Mouse (Mus musculus) cerebellum, postnatal 4 days (tissue): ENCODE measurements around the gene Cyb5b.

Experiments used
- DNase-seq, 2 experiments: peaks; one replicate each; pipeline ENCODE4 v3.0.0; 2022; ENCODE audit warnings: low spot score in 2 of 2, mixed read lengths in 1 of 2

Gene Cyb5b

GRCm38 (mm10) chr8:107130028-107130427 is 20.4 kb upstream of the Cyb5b start:
- no peak for DNase-seq

GRCm38 (mm10) chr8:107132581-107133491 is 17.6 kb upstream of the Cyb5b start:
- no peak for DNase-seq

GRCm38 (mm10) chr8:107133881-107134280 is 16.6 kb upstream of the Cyb5b start:
- DNase-seq = no peak

GRCm38 (mm10) chr8:107136003-107136612 is 14.3 kb upstream of the Cyb5b start:
- DNase-seq = no peak

DNA sequence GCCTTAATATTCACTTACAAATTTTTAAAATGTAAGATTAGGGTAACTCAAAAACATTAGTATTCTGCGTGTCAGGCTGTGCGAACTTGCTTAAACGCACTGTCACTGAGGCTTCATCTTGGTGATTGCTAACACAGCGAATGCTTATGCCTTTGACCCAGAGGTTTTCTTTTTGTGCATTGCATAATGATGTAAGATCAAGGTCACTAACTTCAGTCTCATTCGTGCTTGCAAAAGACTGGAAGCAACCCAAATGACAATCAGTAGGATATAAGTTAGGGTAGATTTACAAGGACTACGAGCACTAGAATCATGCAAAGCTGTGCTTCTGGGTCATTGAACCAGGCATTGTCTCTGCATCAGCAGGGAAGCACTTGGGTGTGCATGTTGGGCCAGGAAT is 12.8 kb upstream of the Cyb5b start:
- DNase-seq = no peak

DNA sequence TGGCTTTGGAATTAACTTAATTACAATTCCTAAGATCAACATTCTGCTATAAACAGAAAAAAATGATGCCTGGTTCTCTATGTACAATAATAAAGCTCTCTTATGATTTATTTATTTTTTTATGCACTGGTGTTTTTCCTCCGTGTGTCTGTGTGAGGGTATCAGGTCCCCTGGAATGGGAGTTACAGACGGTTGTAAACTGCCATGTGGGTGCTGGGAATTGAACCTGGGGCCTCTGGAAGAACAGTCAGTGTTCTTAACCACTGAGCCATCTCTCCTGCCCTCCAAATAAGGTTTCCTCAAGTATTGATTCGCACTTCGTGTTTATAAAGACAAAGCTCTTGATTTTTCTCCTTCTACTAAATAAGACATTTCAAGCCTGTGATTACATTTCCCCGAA is 12.1 kb upstream of the Cyb5b start:
- no peak for DNase-seq

DNA sequence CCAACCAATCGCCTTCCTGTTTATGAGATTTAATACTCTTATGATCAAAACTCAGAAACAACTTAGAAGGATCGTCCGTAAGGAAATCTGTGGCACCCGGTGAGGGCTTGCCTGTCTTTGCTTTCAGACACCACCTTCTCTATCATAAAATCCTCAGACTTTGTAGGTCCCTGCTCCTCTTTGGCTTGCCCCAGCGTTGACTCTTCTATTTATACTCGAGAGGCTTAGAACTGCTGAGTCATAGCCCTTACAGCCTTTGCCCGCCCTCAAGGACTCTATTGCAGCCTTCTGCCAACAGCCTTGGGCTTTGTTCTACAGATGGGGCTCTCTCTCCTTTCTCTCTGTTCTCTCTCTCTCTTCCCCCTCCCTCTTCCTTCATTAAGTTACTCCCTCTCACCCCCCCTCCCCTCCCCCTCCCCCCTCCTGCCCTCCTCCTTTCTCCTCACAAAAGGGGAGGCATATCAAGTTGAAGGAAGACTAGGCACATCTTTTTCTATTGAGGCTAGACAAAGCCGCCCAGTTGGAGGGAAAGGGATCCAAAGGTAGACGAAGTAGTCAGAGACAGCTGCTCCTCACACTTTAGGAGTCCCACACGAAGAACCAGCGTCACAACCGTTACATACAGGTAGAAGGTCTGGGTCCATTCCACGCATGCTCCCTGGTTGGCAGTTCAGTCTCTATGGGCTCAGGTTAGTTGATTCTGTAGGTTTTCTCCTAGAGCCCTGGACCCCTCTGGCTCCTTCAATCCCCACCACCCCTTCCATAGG is 10.6 kb upstream of the Cyb5b start:
- no peak for DNase-seq

DNA sequence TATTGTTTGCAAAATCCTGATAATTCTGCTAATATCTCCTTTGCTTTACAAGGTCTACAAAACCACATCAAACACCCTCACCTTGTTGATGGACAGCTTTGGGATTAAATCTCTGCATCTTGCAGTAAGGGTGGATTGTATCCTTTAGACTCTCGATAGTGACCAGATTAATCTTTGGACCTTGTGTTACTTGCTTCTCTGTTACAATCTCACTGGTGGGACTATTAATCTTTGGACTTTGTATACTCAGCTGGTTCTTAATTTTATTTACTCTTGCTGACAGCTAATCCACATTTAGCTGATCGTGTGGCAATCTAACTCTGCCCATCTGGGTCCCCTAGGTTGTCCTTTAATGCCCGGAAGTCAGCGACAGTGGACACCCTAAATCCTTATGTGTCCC is 7.9 kb upstream of the Cyb5b start:
- no peak for DNase-seq

- no peak for DNase-seq
Measured at GRCm38 (mm10) chr8:107143501-107143900, 6.9 kb upstream of the Cyb5b start.

- DNase-seq = no peak
Measured at GRCm38 (mm10) chr8:107146186-107146585, 4.3 kb upstream of the Cyb5b start.

GRCm38 (mm10) chr8:107148802-107149201 is 1.6 kb upstream of the Cyb5b start:
- no peak for DNase-seq

DNA sequence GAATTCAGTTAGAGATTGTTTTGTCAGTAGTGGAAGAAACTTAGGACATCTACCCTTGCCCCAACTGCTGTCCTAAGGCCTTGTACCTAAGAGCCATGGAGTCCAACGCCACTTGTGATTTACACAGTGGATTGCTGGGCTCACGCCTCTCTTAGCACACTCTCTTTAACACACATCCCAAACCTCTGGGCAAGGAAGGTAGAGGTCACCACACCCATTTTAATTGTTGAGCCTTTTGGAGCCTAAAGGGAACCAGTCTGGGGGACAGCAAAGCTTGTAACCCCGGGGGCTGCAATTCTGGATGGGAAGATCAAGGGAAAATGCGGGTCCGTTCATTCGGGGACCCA is 410 bp upstream of the Cyb5b start:
- no peak for DNase-seq

DNA sequence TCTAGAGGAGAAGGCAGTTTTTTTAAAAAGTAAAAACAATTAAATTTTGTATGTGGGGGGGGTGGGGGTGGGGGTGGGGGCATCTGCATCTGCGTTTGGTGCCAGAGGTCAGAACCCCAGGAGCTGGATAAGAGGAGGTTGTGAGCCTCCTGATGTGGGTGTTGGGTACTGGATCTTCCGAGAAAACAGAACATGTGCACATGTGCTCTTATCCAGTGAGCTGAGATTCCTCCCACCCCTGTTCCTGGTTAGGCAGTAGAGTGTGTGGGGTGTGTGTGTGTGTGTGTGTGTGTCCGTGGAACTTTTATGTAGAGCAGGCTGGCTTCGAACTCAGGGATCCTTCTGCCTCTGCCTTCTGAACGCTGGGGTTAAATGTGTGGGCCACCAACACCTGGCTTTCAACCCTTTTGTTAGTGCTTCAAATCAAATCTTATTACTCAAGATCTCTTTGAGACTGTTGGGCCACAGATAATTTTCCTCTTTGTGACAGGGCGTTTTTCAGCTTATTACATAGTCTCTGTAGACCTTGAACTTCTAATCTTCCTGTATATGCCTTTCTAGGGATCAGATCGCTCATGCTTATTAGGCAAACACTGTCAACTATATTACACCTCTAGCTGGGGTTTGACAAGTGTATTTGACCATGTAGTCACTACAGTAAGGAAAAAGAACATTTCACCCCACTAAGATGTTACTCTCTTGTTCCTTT is 926 bp downstream of the Cyb5b start:
- DNase-seq = no peak

- no peak for DNase-seq
Measured at GRCm38 (mm10) chr8:107153326-107154210, 3.1 kb downstream of the Cyb5b start.

DNA sequence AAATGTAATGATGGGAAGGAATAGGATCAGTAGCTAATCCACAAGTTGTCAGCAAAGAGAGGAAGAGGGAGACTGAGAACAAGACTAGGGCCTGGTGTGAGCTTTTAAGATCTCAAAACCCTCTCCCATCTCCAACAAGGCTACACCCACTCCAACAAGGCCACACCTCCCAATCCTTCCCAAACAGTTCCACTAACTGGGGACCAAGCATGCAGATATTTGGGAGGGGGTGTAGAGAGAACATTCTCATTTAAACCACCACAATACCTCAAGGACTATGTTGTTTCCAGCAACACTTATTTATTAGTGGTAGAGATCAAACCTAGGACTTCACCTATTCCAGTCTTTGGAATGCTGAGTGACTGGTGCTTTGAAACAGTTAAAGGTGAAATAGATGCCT is 6.4 kb downstream of the Cyb5b start:
- DNase-seq = no peak

DNA sequence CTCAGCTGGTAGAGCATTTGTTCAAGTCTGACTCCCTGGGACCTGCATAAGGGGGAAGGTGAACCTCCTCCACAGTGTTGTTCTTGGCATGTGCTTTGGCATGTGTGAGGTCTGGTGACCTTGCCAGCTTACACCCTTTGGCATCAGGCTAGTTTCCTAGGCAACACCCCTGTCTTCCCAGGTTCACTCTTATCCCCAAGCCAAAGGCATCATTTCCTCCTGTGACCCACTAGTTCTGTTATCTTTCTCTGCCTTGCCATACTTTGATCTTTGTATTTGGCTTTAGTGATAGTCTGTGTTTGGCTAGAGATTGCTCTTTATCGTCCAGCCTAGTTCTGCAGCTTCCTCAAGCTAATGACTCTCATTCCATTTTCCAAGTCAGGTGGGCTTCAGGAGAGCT is 7.4 kb downstream of the Cyb5b start:
- DNase-seq = no peak

- no peak for DNase-seq
Measured at GRCm38 (mm10) chr8:107158890-107159289, 8.4 kb downstream of the Cyb5b start.

DNA sequence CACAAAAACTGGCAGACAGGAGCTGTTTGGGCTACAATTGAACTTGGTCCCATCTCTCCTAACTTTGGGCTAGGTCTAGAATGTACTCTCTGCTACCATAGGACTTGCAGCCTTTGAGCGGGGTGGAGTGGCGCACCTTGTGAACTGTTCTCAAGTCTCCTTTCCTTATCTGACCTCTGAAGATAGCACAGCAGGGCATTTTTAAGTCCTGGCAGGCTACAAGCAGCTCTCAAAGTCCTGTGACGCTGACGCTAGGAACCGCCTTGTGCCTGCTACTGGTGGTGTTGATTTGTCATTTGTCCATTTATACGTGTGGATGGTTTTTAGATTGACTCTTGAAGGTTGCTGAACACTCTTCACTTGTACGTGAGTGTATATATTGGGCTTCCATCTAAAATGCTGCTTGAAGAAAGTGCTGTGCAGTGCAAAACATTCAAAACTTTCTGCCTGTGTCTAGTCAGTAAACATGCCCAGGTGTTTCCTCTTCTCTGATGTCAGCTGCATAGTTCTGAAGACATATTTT is 13.9 kb downstream of the Cyb5b start:
- no peak for DNase-seq

DNA sequence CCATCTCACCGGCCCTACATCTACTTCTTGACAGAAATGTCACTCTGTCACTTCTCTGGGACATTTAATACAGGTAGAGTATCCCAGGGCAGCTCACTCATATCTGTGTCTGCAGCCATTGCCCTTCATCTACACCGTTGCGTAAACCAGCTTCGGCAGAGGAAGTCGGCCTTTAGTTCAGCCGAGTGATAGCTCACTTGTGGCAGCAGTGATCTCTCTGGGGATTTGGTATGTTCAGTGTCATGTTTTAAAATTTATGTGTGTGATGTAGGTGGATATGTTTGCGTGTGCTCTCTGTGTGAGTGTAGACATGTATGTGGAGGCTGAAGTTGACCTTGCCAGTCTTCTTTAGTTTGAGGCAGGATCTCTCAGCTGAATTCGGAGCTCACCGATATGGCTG is 15.3 kb downstream of the Cyb5b start:
- DNase-seq = no peak

DNA sequence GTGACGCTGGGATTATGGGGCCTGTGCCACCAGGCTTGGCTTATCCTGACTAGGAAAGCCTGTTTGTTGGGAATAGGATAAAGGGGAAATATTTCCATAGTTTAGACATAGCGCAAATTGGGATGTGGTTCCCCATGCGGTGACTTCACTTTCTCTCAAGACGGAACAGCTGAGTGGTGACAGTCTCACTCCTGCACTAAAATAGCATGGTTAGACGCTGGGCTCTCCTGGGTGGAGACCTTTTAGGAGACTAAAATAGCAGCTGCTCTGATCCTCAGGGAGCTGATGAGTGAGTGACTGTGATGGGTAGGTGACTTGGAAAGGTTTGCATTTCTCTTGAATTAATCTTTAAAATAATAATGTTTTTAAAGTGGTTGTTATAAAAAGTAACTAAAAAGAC is 17.4 kb downstream of the Cyb5b start:
- DNase-seq = no peak

- DNase-seq = no peak
Measured at GRCm38 (mm10) chr8:107172152-107172551, 21.7 kb downstream of the Cyb5b start.
